Mouse (Mus musculus) hindbrain, postnatal 0 days (tissue): ENCODE results near the gene Ifna7. TPM values are rescaled to one million over a fixed set of nuclear protein-coding genes. Genes with fewer than 3 reads are reported as not detected.

Experiments used
- ATAC-seq: fragments of 200-750 bp; cut with Nextera tagmentation; 2 replicates; pipeline ENCODE4 v1.8.0; 2017; ENCODE audit warnings: mild to moderate bottlenecking, moderate TSS enrichment, moderate library complexity
- DNase-seq: peaks from one replicate; pipeline ENCODE4 v3.0.0-alpha.2; 2015; ENCODE audit warnings: low spot score
- H3K27ac ChIP-seq: fragments of 300-500 bp; sonication (generic); 2 replicates; pipeline ENCODE4 v1.5.1; 2014; ENCODE audit warnings: mild to moderate bottlenecking
- H3K27me3 ChIP-seq: fragments of 300-500 bp; sonication (generic); 2 replicates; pipeline ENCODE4 v1.6.1; 2014; ENCODE audit warnings: low read length, mixed read lengths; ENCODE audit not compliant: insufficient read depth
- H3K36me3 ChIP-seq: fragments of 300-500 bp; sonication (generic); 2 replicates; pipeline ENCODE4 v1.6.1; 2014; ENCODE audit warnings: low read length, mixed read lengths; ENCODE audit not compliant: insufficient read depth
- H3K4me1 ChIP-seq: fragments of 300-500 bp; sonication (generic); 2 replicates; pipeline ENCODE4 v1.6.1; 2014; ENCODE audit warnings: antibody characterized with exemption, low read length, mixed read lengths; ENCODE audit not compliant: insufficient read depth
- H3K4me2 ChIP-seq: fragments of 300-500 bp; sonication (generic); 2 replicates; pipeline ENCODE4 v1.6.1; 2014; ENCODE audit warnings: low read depth, mild to moderate bottlenecking, low read length, moderate library complexity, mixed read lengths
- H3K4me3 ChIP-seq: fragments of 300-500 bp; sonication (generic); 2 replicates; pipeline ENCODE4 v1.5.1; 2014; ENCODE audit warnings: low read length
- H3K9ac ChIP-seq: fragments of 300-500 bp; sonication (generic); replicated peaks from 2 replicates; pipeline ENCODE4 v1.6.1; 2014; ENCODE audit warnings: mild to moderate bottlenecking, low read length, moderate library complexity, mixed read lengths
- H3K9me3 ChIP-seq: fragments of 300-500 bp; sonication (generic); 2 replicates; pipeline ENCODE4 v1.6.1; 2016; ENCODE audit warnings: low read length, mixed read lengths
- CTCF ChIP-seq: IDR thresholded peaks from 2 replicates; pipeline ENCODE4 v1.5.1; 2016; ENCODE audit warnings: antibody characterized with exemption, control low read depth, low read depth
- WGBS: fragments of 180-500 bp; shearing (Covaris S2); extraction: QIAGEN DNeasy Blood & Tissue Kit; methylation state at CpG from one replicate; pipeline ENCODE4 v1.1.7; 2014; 5-methylcytosine and 5-hydroxymethylcytosine counted together
- polyA plus RNA-seq: library from polyadenylated mRNA; unstranded; fragments of >200 nt; fragmentation: Nextera tagmentation; extraction: Ambion mirVana; gene quantifications from 2 replicates; pipeline ENCODE4 v1.2.1, GENCODE M21; 2015
- total RNA-seq: library from RNA; depleted of rRNA; stranded (reverse); fragments of >200 nt; gene quantifications from 2 replicates; pipeline ENCODE4 v1.2.3, GENCODE M21; 2014

The Ifna7 gene
- total and polyA plus RNA-seq, 2 experiments from 2014 or later = not detected

- Histone ChIP-seq H3K36me3 (no peaks in the 10 kb centered on the region), H3K4me1 (no peaks in the 10 kb centered on the region), H3K27me3 (no peaks in the 10 kb centered on the region), H3K9ac (no peak within 1 kb of the TSS), H3K27ac (no peak within 1 kb of the TSS), H3K4me3 (no peak within 1 kb of the TSS), H3K4me2 (no peak within 1 kb of the TSS), H3K9me3 (no peaks in the 10 kb centered on the region)
- no peak for TF ChIP-seq CTCF
- WGBS = 47% methylated on average over 2 of the region's 2 CpGs
- no peak for ATAC-seq
- no peak for DNase-seq
These were observed 25.4 kb downstream of the Ifna7 start, which contains the start of gene Ifna4 for GRCm38 (mm10) chr4:88841438-88841911. Gene Ifna4, plus strand, starts transcription at chr4:88841861.

- Histone ChIP-seq H3K9ac (no peak overlapping the region), H3K36me3 (no peaks in the 10 kb centered on the region), H3K4me3 (no peak overlapping the region), H3K4me1 (no peaks in the 10 kb centered on the region), H3K27me3 (no peaks in the 10 kb centered on the region), H3K4me2 (no peak overlapping the region), H3K27ac (no peak overlapping the region), H3K9me3 (no peaks in the 10 kb centered on the region)
- DNase-seq (no peak), ATAC-seq (no peak)
- TF ChIP-seq CTCF = peak; percentile 30; the same call in 1 of the 2 replicates
- WGBS = 65% methylated on average over 2 of the region's 2 CpGs
These were observed 29.3 kb downstream of the Ifna7 start for GRCm38 (mm10) chr4:88845334-88845733.

- no peaks in the 10 kb centered on the region for H3K27me3 ChIP-seq
- no peak for DNase-seq
- no peak within 1 kb of the TSS for H3K9ac ChIP-seq
- no peak within 1 kb of the TSS for H3K4me3 ChIP-seq
- H3K4me1 ChIP-seq = no peaks in the 10 kb centered on the region
- no peak within 1 kb of the TSS for H3K4me2 ChIP-seq
- no peak within 1 kb of the TSS for H3K27ac ChIP-seq
- H3K9me3 ChIP-seq = no peaks in the 10 kb centered on the region
- no peak for TF ChIP-seq CTCF
- H3K36me3 ChIP-seq = no peaks in the 10 kb centered on the region
- 82% methylated on average over 1 of the region's 1 CpGs for WGBS
- ATAC-seq = no peak
These were observed 33.7 kb downstream of the Ifna7 start, which contains the start of gene Ifna1 for GRCm38 (mm10) chr4:88849698-88850097. Gene Ifna1, plus strand, starts transcription at chr4:88850087.

- Histone ChIP-seq H3K9me3 (no peaks in the 10 kb centered on the region), H3K27me3 (no peaks in the 10 kb centered on the region), H3K4me1 (no peaks in the 10 kb centered on the region), H3K27ac (no peak overlapping the region), H3K4me3 (no peak overlapping the region), H3K4me2 (no peak overlapping the region), H3K9ac (no peak overlapping the region), H3K36me3 (no peaks in the 10 kb centered on the region)
- WGBS = 37% methylated on average over 4 of the region's 4 CpGs
- DNase-seq (no peak), ATAC-seq (no peak)
- TF ChIP-seq CTCF = no peak
These were observed 35.2 kb downstream of the Ifna7 start for GRCm38 (mm10) chr4:88851026-88851763.

- no peak for DNase-seq
- Histone ChIP-seq H3K4me1 (no peaks in the 10 kb centered on the region), H3K4me2 (no peak overlapping the region), H3K36me3 (no peaks in the 10 kb centered on the region), H3K9ac (no peak overlapping the region), H3K27ac (no peak overlapping the region), H3K27me3 (no peaks in the 10 kb centered on the region), H3K9me3 (no peaks in the 10 kb centered on the region), H3K4me3 (no peak overlapping the region)
- ATAC-seq = no peak
- TF ChIP-seq CTCF = no peak
These were observed 43.2 kb downstream of the Ifna7 start for GRCm38 (mm10) chr4:88859214-88859613.

GRCm38 (mm10) chr4:88863309-88863708 lies 47.3 kb downstream of the Ifna7 start:
- H3K4me1 ChIP-seq = no peaks in the 10 kb centered on the region
- 8% methylated on average over 7 of the region's 7 CpGs for WGBS
- DNase-seq = no peak
- ATAC-seq = no peak
- H3K27me3 ChIP-seq = no peaks in the 10 kb centered on the region
- no peak overlapping the region for H3K27ac ChIP-seq
- no peaks in the 10 kb centered on the region for H3K9me3 ChIP-seq
- no peak overlapping the region for H3K9ac ChIP-seq
- no peak overlapping the region for H3K4me3 ChIP-seq
- no peak overlapping the region for H3K4me2 ChIP-seq
- no peaks in the 10 kb centered on the region for H3K36me3 ChIP-seq
- TF ChIP-seq CTCF = no peak

GRCm38 (mm10) chr4:88864599-88864998 lies 48.6 kb downstream of the Ifna7 start:
- no peaks in the 10 kb centered on the region for H3K27me3 ChIP-seq
- DNase-seq = no peak
- no peak overlapping the region for H3K4me2 ChIP-seq
- no peak overlapping the region for H3K9ac ChIP-seq
- no peaks in the 10 kb centered on the region for H3K4me1 ChIP-seq
- H3K9me3 ChIP-seq = no peaks in the 10 kb centered on the region
- no peaks in the 10 kb centered on the region for H3K36me3 ChIP-seq
- H3K4me3 ChIP-seq = no peak overlapping the region
- H3K27ac ChIP-seq = no peak overlapping the region
- ATAC-seq = no peak
- 77% methylated on average over 9 of the region's 9 CpGs for WGBS
- TF ChIP-seq CTCF = no peak
